Mouse (Mus musculus): ENCODE data around the gene Herc3.

DNA sequence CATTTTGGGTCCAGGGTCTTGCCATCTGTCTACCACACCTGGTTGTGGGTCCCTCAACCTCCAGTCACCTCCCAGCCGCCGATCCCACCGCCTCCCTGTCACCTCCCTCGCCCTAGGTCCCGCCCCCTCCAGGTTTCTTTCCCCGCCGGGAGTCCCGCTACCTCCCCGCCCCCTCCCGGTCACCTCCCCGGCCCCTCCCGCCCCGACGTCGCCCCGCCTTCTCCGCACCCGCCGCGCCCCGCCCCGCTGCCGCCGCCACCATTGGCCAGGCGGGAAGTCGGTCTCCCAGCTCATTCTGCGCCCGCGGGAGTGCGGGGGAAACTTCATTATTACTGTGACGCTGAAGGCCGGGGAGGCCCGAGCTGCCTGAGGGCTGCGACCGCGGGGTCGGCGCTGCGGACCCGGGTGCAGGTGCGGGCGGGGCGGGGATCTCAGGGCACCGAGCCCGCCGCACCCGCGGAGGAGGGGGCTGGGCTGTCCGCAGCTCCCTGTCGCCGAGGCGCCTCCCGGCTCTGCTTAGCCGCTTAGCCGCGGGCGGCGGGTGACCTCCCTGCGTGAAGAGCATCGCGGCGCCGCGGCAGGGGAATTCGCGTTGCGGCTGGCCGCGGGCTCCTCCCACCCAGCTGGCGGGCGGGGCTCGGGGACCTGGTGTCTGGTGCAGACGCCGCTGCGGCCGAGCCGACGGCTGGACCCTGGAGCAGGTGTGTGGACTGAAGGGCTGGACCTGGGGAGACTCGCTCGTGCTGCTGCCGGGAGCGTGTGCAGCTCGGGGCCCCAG, at the start of gene Herc3:
- TF ChIP-seq CTCF (conservative IDR thresholded peaks at IDR 0.05; ENCODE audit: low read length) (no peak), POU5F1 (IDR thresholded peaks at IDR 0.05; ENCODE audit: borderline replicate concordance, low read length) (no peak), NANOG (IDR thresholded peaks at IDR 0.05; ENCODE audit: borderline replicate concordance, low read length) (no peak)
